Mouse (Mus musculus): ENCODE data around the gene Smim6. TPM values are rescaled to one million over a fixed set of nuclear protein-coding genes. Genes with fewer than 3 reads are reported as not detected.

The Smim6 gene
- polyA plus RNA-seq, 1 experiment from 2014 or later, result 16.1 TPM

DNA sequence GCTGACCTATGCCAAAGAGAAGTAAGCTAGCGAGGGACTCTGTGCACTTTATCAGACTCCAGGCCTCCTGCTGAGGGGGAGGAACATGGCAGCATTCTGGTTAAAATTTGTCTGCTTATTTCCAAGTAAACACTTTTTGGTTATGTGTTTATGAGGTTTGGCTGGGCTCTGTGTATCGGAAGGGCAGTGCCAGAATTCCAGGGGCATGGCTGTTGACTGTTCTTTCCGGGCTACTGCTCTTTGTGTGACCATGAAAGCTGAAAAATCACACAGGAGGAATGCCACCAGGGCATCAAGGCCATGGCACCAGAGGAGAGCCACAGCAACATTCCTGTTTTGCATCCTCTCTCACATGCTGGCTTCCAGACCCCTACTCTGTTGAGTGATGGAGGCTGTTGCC is 5.7 kb upstream of the Smim6 start:
- no peak for ATAC-seq (replicated peaks; ENCODE audit: low FRiP score, low read depth)
- no peaks in the 10 kb centered on the region for H3K27me3 ChIP-seq (ENCODE audit: insufficient read depth, low read length)
- H3K4me1 ChIP-seq (replicated peaks; ENCODE audit: insufficient read depth, low read length), result peaks cover 50% of the 10 kb centered on the region
- no peaks in the 10 kb centered on the region for H3K36me3 ChIP-seq (ENCODE audit: insufficient read depth, low read length)
- WGBS, result 53% methylated on average over 3 of the region's 3 CpGs
- no peaks in the 10 kb centered on the region for H3K9me3 ChIP-seq (replicated peaks; ENCODE audit: low read length)
- TF ChIP-seq CTCF (IDR thresholded peaks at IDR 0.05; ENCODE audit: low read depth), result no peak
- DNase-seq (ENCODE audit: low spot score), result no peak
- no peak overlapping the region for H3K4me3 ChIP-seq (replicated peaks; ENCODE audit: low read depth, low read length)
- H3K27ac ChIP-seq, result peak overlapping the region; percentile 83
- H3K4me2 ChIP-seq (ENCODE audit: low read length), result no peak overlapping the region
- H3K9ac ChIP-seq (ENCODE audit: low read depth, low read length), result peak overlapping the region; percentile 45; the same call in 1 of the 2 replicates

- H3K4me3 ChIP-seq (replicated peaks; ENCODE audit: low read depth, low read length), result no peak overlapping the region
- DNase-seq (ENCODE audit: low spot score) (no peak), ATAC-seq (replicated peaks; ENCODE audit: low FRiP score, low read depth) (no peak)
- H3K4me2 ChIP-seq (ENCODE audit: low read length), result no peak overlapping the region
- 83% methylated on average over 5 of the region's 5 CpGs for WGBS
- TF ChIP-seq CTCF (IDR thresholded peaks at IDR 0.05; ENCODE audit: low read depth), result no peak
- no peaks in the 10 kb centered on the region for H3K27me3 ChIP-seq (ENCODE audit: insufficient read depth, low read length)
- peak overlapping the region; percentile 83 for H3K27ac ChIP-seq
- H3K4me1 ChIP-seq (replicated peaks; ENCODE audit: insufficient read depth, low read length), result peaks cover 46% of the 10 kb centered on the region
- H3K9ac ChIP-seq (ENCODE audit: low read depth, low read length), result no peak overlapping the region
- no peaks in the 10 kb centered on the region for H3K36me3 ChIP-seq (ENCODE audit: insufficient read depth, low read length)
- H3K9me3 ChIP-seq (replicated peaks; ENCODE audit: low read length), result no peaks in the 10 kb centered on the region
Observed at GRCm38 (mm10) chr11:115906521-115906920, 5.3 kb upstream of the Smim6 start.

GRCm38 (mm10) chr11:115911134-115911561 is 669 bp upstream of the Smim6 start:
- H3K4me2 ChIP-seq (ENCODE audit: low read length), result no peak overlapping the region
- H3K36me3 ChIP-seq (ENCODE audit: insufficient read depth, low read length), result 0 out of 2 replicates have a peak, but pooled peaks cover 11% of the 10 kb centered on the region
- peaks cover 6% of the 10 kb centered on the region for H3K4me1 ChIP-seq (replicated peaks; ENCODE audit: insufficient read depth, low read length)
- peak overlapping the region; percentile 85 for H3K27ac ChIP-seq
- no peak overlapping the region for H3K9ac ChIP-seq (ENCODE audit: low read depth, low read length)
- no peak overlapping the region for H3K4me3 ChIP-seq (replicated peaks; ENCODE audit: low read depth, low read length)
- TF ChIP-seq CTCF (IDR thresholded peaks at IDR 0.05; ENCODE audit: low read depth), result no peak
- ATAC-seq (replicated peaks; ENCODE audit: low FRiP score, low read depth) (no peak), DNase-seq (ENCODE audit: low spot score) (no peak)
- no peaks in the 10 kb centered on the region for H3K9me3 ChIP-seq (replicated peaks; ENCODE audit: low read length)
- WGBS, result 81% methylated on average over 5 of the region's 5 CpGs
- H3K27me3 ChIP-seq (ENCODE audit: insufficient read depth, low read length), result no peaks in the 10 kb centered on the region

DNA sequence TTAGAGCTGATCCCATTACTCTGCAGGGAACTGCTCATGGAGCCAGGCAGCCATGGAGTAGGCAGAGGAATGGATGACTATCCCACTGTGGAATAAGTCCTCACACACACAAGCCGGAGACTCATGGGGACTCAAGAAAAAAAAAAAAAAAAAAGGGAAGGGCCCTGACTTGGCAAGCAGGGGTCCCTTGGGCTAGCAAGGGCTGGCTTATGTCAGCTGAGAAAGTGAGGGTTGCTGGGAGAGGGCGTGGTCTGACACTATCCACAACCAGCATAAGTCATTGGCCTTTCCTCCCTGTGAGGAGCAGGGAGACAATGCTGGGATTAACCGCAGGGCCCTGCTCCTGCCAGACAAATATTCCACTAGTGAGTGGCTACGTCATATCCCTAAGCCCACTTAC is 4.8 kb downstream of the Smim6 start:
- H3K4me1 ChIP-seq (replicated peaks; ENCODE audit: insufficient read depth, low read length), result no peaks in the 10 kb centered on the region
- WGBS, result 92% methylated on average over 4 of the region's 4 CpGs
- no peak overlapping the region for H3K27ac ChIP-seq
- no peaks in the 10 kb centered on the region for H3K9me3 ChIP-seq (replicated peaks; ENCODE audit: low read length)
- H3K9ac ChIP-seq (ENCODE audit: low read depth, low read length), result no peak overlapping the region
- DNase-seq (ENCODE audit: low spot score) (no peak), ATAC-seq (replicated peaks; ENCODE audit: low FRiP score, low read depth) (no peak)
- no peak overlapping the region for H3K4me2 ChIP-seq (ENCODE audit: low read length)
- no peak for TF ChIP-seq CTCF (IDR thresholded peaks at IDR 0.05; ENCODE audit: low read depth)
- no peak overlapping the region for H3K4me3 ChIP-seq (replicated peaks; ENCODE audit: low read depth, low read length)
- H3K27me3 ChIP-seq (ENCODE audit: insufficient read depth, low read length), result no peaks in the 10 kb centered on the region
- H3K36me3 ChIP-seq (ENCODE audit: insufficient read depth, low read length), result peaks cover 19% of the 10 kb centered on the region; the same call in 1 of the 2 replicates

- H3K27me3 ChIP-seq (ENCODE audit: insufficient read depth, low read length), result no peaks in the 10 kb centered on the region
- no peak for DNase-seq (ENCODE audit: low spot score)
- no peak overlapping the region for H3K4me3 ChIP-seq (replicated peaks; ENCODE audit: low read depth, low read length)
- no peaks in the 10 kb centered on the region for H3K4me1 ChIP-seq (replicated peaks; ENCODE audit: insufficient read depth, low read length)
- no peak overlapping the region for H3K27ac ChIP-seq
- peaks cover 19% of the 10 kb centered on the region; the same call in 1 of the 2 replicates for H3K36me3 ChIP-seq (ENCODE audit: insufficient read depth, low read length)
- no peak for ATAC-seq (replicated peaks; ENCODE audit: low FRiP score, low read depth)
- 84% methylated on average over 5 of the region's 5 CpGs for WGBS
- TF ChIP-seq CTCF (IDR thresholded peaks at IDR 0.05; ENCODE audit: low read depth), result no peak
- no peak overlapping the region for H3K4me2 ChIP-seq (ENCODE audit: low read length)
- H3K9me3 ChIP-seq (replicated peaks; ENCODE audit: low read length), result no peaks in the 10 kb centered on the region
- no peak overlapping the region for H3K9ac ChIP-seq (ENCODE audit: low read depth, low read length)
Observed at GRCm38 (mm10) chr11:115918637-115919036, 6.8 kb downstream of the Smim6 start.

DNA sequence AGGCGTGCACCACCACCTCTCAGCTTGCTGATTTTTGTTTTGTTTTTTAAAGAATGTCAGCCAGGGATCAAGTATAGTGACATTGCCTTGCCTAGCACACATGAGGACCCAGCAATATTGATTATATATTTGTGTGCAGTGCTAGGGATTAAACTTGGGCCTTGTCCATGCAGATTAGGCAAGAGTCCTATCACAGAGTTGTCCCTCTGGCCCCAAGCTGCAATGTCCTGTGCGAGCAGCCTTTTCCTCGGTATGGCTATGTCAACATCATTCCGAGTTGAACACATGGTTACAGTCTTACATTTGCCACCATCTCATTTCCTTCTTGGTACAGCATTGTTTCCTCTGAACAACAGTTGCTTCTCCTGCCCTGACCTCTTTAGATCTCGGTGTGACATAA is 7.3 kb downstream of the Smim6 start:
- no peaks in the 10 kb centered on the region for H3K9me3 ChIP-seq (replicated peaks; ENCODE audit: low read length)
- peaks cover 19% of the 10 kb centered on the region; the same call in 1 of the 2 replicates for H3K36me3 ChIP-seq (ENCODE audit: insufficient read depth, low read length)
- H3K4me3 ChIP-seq (replicated peaks; ENCODE audit: low read depth, low read length), result no peak overlapping the region
- TF ChIP-seq CTCF (IDR thresholded peaks at IDR 0.05; ENCODE audit: low read depth), result no peak
- H3K27me3 ChIP-seq (ENCODE audit: insufficient read depth, low read length), result no peaks in the 10 kb centered on the region
- no peak for ATAC-seq (replicated peaks; ENCODE audit: low FRiP score, low read depth)
- H3K4me2 ChIP-seq (ENCODE audit: low read length), result no peak overlapping the region
- DNase-seq (ENCODE audit: low spot score), result no peak
- H3K27ac ChIP-seq, result no peak overlapping the region
- no peak overlapping the region for H3K9ac ChIP-seq (ENCODE audit: low read depth, low read length)
- no peaks in the 10 kb centered on the region for H3K4me1 ChIP-seq (replicated peaks; ENCODE audit: insufficient read depth, low read length)
- 91% methylated on average over 5 of the region's 5 CpGs for WGBS

Measured in kidney, postnatal 0 days (tissue).